Mouse (Mus musculus) layer of hippocampus, adult 9-11 months (tissue): ENCODE measurements around the gene Phf21a.
A peak's percentile ranks its signal among the peaks of the same experiment; 100 is the strongest.
"Not testable (repeated sequence)": the region's sequence is repeated elsewhere in the genome, so short reads cannot be mapped to it uniquely, and the experiment has no call there.

Source experiments
- DNase-seq: peaks from one replicate; pipeline ENCODE4 v3.0.0; 2022

Gene Phf21a

GRCm38 (mm10) chr2:92386821-92387570 is 294.1 kb downstream of the Phf21a start:
- no peak for DNase-seq

DNA sequence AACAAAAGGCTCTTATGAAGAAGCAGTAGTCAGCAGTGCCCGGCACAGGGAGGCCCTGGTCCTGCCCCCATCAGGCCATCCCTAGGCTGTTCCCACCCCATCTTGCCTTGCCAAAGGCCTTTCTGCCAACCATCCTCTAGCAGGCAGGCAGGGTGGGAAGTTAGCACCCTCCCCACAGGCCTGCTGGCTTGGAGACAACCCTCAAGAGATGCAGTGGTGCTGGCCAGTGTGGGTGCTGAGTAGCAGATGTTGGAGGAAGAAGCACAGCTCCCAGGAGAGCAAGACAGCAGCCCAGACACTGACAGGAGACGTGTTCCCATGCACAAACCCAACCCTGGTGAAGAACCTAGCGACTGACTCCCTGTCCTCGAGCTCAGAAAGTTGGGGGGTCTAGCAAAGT is 294.7 kb downstream of the Phf21a start:
- peak; percentile 89 for DNase-seq

DNA sequence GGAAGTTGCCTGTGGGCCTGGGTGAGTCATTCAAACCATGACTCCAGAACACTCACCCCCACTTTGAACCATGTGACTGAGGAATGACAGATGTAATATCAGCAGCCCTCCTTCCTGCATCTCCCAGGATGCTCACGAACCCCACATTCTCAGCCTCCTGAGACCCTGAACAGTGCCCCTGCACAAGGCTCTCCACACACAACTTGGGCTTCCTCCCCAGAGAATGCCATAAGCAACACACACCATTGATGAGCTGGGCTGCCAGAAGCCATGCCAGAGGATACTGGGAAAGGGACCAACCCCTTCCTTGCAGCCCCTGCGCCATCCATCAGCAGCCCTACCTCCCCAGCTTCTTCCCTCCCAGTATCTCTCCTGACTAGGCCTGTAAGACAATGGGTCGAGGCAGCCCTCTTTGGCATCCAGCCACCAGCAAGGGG is 295.2 kb downstream of the Phf21a start:
- peak; percentile 56 for DNase-seq

- peak; percentile 98 for DNase-seq
These were observed 296.1 kb downstream of the Phf21a start for GRCm38 (mm10) chr2:92388891-92389641.

- DNase-seq, result no peak
These were observed 296.7 kb downstream of the Phf21a start for GRCm38 (mm10) chr2:92389645-92390044.

DNA sequence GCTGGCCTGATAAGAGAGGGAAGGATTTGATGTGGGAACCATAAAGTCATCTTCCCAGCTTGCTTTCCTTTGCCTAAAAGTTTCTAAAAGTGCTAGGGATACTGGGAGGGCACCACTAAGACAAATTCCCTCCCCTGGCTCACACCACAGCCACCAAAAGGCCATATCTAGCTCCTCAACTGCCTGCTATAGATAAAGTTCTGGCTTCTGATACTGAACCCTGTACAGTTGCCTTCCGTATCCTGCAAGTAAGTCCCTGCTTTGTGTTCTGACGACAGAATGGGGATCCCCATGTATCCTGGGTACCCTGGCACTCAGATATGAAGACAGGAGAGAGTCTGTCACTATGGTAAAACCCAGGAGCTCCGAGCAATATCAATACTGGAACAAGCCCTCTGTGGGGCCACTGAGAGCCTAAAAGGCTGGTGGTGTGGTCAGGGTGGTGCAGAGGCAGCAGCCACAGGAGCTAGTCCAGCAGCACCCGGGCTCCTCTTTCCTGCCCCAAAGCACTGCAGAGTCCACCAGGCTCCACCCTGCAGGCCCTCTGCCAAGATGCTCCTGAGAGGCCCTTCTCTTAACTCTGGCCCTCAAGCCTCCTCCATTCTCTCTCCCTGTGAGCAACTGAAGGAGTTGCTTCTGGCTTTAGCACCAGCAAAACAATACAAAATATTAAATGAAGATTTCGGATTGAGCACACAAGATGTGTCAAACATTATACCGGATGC is 297.5 kb downstream of the Phf21a start:
- no peak for DNase-seq

DNA sequence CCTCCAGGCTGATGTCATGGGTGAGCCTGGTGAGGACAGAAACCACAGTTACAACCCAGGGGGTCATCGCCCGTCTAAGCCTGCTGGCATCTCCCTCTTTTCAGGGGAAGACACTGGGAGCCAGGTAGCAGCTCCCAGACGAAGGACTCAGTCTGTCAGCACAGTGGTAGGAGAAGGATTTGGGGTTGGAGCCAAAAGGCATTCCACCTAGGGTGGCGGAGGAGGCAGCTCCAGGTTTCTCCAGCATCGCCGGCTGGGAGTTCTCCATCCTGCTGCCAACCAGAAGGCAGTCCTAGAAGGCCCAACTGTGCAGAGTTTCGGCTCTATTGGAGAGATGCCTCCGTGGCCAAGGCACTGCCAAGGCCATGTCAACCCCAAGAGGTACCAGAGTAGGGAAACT is 298.2 kb downstream of the Phf21a start:
- peak; percentile 56 for DNase-seq

- no peak for DNase-seq
These were observed 298.9 kb downstream of the Phf21a start for GRCm38 (mm10) chr2:92391703-92392317.

DNA sequence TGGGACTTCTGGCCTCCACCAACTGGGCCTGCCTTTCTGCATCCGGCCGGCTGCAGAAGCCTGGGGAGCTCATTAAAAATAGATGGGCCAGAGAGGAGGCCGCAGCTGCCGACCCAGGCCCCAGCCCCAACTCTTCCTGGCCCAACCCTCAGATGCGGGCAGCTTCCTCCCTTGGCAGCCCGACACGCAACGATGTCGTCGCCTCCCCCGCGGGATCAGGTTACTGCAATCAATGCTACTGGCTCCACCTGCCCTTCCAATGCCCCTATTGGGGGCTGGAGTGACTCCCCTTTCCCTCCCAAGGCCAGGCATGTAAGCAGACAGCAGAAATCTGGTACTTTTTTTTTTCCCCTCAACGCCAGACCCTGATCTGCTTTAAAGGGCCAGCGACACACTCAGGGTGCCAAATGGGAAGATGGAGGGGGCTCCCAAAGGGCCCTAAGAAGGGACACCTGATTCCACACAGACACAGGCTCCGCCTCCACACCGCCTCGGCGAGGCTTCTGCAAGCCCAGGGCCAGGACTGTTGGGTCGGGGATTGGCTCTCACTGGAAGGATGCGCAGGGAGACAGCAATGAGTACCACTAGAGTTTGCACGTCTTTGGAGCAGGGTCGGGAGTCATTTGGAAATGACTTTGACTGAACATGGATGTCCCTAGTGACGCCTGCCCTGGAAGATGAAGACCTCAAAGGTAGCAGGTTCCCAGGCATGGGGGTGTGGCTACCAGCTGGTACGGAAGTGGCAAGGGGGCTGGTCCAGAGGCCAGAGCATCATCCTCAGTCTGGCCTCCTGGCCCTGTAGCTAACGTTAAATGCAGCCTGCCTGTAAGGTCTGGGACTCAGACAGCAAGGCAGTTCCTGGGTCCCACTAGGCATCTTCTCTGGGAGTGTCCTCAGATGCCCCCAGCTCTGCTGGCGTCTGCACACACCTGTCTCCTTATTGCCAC is 299.7 kb downstream of the Phf21a start:
- DNase-seq, result no peak

GRCm38 (mm10) chr2:92395535-92395934 is 302.6 kb downstream of the Phf21a start:
- DNase-seq, result no peak

GRCm38 (mm10) chr2:92397436-92397835 is 304.5 kb downstream of the Phf21a start:
- no peak for DNase-seq

- DNase-seq, result not testable (repeated sequence)
These were observed 307.0 kb downstream of the Phf21a start for GRCm38 (mm10) chr2:92399877-92400276.

DNA sequence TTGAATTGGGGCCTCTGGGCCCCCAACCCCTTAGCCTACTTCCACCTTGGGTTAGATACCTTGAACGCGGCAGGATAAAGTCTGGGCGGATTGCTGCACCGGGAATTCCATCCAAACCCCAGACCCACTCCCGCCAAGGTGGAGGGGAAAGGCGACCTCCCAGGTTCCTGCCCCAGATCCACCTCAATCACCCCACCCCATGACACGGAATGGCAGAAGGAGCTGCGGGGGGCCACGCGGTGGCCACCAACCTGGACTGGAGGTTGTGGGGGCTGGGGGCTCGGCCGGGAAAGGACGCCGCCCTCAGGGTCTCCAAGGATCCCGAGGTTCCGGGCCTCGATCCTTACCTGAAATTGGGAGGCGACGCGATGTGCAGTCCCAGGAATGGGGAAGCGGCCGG is 307.8 kb downstream of the Phf21a start:
- no peak for DNase-seq

DNA sequence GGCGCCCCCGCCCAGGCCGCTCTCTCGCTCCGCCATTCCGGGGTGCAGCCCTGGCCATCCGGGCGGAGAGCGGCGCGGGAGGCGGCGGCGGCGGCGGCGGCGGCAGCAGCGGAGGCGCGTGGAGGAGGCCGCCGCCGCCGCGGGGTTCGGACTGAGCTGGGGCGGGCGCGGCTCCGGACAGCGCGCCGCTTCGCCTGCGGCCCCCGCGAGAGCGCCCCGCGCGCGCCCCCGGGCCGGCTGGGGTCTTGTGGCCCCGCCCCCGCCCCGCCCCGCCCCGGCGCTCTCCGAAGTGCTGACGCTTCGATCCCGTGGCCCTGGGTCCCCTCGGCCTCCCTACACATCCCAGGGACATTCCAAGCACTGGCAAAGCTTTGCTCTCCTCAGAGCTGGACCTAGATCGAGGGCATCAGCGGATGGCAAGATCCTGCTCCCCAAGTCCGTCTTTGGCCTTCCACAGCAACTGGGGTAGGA is 308.2 kb downstream of the Phf21a start, which contains the start of gene Mapk8ip1:
TSS of gene Mapk8ip1 (minus strand) at position 173 of the 471 bp plus-strand sequence.
- DNase-seq, result no peak

GRCm38 (mm10) chr2:92402591-92403326 is 309.8 kb downstream of the Phf21a start:
- DNase-seq, result no peak

DNA sequence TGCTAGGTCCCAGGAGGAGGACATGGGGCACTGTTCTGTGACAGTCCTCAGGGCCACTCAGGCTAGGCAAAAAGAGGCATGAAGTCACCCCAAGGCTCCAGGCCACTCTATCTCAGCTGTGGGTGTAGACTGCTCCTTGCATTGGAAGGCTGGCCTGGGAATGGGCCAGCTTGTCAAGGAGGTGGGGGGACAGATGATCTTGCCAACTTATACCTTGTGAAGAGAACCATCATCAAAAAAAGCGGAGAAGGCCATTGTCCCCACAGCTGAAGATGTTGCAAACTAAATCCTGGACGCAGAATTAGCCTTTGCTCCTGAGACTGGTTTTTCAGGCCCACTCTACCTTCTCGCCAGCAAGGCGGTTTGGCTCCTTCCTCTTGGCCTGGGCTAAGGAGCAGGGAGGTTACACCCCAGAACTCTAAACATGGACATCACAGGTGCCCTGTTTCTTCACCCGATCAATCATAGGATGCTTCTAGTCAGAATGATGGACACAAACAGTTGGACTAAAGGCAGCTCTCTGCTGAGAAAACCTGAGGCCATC is 310.9 kb downstream of the Phf21a start:
- no peak for DNase-seq

DNA sequence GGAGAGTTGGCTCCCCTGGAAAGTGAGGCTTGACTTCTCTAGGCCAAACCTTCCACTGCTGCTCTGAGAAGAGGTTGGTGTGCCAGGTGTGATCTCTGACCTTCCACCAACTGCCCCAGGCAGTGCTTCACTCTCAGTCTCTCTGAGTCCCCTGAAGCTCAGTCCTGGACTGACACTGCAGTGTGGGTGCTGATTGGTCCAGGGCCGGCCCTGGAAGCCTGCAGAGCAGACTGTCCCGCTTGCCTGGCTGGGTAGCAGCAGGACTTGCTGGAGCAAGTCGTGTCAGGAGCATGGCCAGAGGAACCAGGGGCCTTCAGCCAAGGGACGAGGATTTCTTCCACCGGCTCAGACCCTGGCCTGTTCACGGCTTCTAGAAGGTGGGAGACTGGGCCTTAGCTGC is 311.8 kb downstream of the Phf21a start:
- DNase-seq, result no peak

GRCm38 (mm10) chr2:92405687-92406086 is 312.8 kb downstream of the Phf21a start:
- no peak for DNase-seq

DNA sequence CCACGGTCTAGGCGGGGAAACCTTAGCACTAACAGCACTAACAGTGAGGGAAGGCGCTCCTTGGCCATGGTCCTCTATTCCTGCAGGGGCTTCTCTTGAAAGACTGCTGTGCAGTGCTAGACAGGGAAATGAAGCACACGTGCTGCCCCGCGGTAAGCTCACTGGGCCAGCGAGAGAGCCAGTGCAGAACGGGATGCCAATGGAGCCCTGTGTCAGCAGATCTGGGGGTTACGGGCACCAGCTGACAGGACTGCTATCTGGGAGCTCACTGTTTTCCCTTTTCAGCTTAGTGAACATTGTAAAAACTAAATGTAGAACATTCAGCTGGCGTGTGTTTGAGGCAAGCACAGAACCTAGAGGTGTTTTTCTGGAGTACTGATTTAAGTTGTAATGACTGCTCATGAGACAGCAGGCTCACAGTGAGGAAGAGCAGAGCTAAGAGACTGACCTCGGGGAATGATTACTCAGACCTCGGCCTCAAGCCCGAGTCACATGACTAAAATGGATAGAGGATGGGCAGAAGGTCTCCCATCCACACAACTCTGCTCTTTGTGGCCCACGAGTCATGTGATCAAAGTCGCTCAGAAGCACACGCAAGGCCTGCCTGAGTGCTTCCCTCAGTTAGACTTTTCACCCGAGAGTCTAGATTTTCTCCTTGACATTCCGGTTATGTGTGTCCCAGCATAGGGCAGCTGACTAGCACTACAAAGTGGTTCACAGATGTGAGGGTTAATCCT is 315.6 kb downstream of the Phf21a start:
- no peak for DNase-seq

DNA sequence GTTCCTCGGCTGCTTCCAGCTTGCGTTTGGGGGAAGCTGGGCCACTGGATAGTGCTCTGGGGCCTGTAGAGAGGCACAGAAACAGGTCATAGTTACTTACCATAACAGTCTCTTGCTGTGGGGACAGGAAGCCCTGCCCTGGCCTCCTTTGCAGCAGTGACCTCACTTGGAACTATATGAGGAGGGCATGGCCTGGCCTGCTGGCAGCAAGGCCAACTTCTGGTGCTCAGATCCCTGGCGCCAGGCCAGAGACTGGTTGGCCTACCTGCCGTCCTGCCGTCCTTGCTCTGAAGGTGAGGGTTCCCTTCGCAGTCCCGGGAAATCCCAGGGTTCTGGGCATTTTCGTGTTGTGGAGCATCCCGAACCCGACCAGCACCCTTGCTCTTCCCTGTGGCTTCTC is 318.8 kb downstream of the Phf21a start:
- DNase-seq, result no peak
